Mouse (Mus musculus) pancreas, adult 10 weeks (tissue): ENCODE results near the gene Gm13277. TPM values are rescaled to one million over a fixed set of nuclear protein-coding genes. Genes with fewer than 3 reads are reported as not detected.

Experiments
- polyA plus RNA-seq: library from polyadenylated mRNA; stranded (reverse); fragments of 350-450 nt; fragmentation: Illumina TruSeq; extraction: RNeasy Lipid Tissue Mini Kit (QIAGEN cat#74804); gene quantifications from one replicate; pipeline ENCODE4 v1.2.3, GENCODE M21; 2015; ENCODE audit warnings: low read depth, low replicate concordance; ENCODE audit not compliant: insufficient read depth

Gene Gm13277
- polyA plus RNA-seq: not detected

GRCm38 (mm10) chr4:88788402-88788801 lies at the start of gene Gm13277:
Gene Gm13277 (plus strand): TSS chr4:88788632.

GRCm38 (mm10) chr4:88754818-88755340 lies 33.6 kb upstream of the Gm13277 start, which contains the start of gene Gm13271:
Gene Gm13271 (plus strand): TSS chr4:88754868.

GRCm38 (mm10) chr4:88759610-88760268 lies 28.7 kb upstream of the Gm13277 start, which contains the start of gene Gm13283:
Gene Gm13283 (plus strand): TSS chr4:88760119.

DNA sequence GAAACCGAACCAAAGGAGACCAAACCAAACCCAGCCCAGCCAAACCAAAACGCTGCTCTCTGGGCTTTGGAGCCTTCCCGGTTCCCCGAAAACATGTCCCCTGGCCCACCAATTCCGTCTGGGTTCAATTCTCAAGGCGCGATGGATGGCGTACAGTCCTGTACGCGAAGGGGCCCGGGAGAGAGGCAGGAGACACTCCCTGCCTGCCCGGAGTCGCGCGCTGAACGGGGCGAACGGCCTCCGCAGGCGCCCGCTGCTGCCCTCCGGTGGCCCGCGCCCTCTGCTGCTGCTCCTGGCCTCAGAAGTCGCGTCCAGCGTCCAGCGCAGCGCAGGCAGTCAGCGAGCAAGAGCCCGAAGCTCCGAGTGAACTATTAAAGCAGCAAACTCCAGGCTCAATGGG lies 14.9 kb upstream of the Gm13277 start, which contains the start of gene Gm13290:
Gene Gm13290, plus strand, starts transcription at position 301 of the 400 bp plus-strand sequence.

GRCm38 (mm10) chr4:88776622-88777021 lies 11.8 kb upstream of the Gm13277 start, which contains the start of gene Gm13289:
Gene Gm13289 (plus strand): TSS chr4:88776922.

DNA sequence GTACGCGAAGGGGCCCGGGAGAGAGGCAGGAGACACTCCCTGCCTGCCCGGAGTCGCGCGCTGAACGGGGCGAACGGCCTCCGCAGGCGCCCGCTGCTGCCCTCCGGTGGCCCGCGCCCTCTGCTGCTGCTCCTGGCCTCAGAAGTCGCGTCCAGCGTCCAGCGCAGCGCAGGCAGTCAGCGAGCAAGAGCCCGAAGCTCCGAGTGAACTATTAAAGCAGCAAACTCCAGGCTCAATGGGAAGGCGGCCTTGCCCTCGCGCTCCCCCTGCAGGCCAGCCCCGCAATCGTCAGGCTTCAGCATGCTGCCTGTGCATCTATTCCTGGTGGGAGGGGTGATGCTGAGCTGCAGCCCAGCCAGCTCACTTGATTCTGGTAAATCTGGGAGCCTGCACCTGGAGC lies 8.9 kb upstream of the Gm13277 start, which contains the start of gene Gm13272:
Gene Gm13272, plus strand, starts transcription at position 301 of the 400 bp plus-strand sequence.

GRCm38 (mm10) chr4:88781831-88782230 lies 6.6 kb upstream of the Gm13277 start, which contains the start of gene Ifnz:
Gene Ifnz (plus strand): TSS chr4:88782131.

DNA sequence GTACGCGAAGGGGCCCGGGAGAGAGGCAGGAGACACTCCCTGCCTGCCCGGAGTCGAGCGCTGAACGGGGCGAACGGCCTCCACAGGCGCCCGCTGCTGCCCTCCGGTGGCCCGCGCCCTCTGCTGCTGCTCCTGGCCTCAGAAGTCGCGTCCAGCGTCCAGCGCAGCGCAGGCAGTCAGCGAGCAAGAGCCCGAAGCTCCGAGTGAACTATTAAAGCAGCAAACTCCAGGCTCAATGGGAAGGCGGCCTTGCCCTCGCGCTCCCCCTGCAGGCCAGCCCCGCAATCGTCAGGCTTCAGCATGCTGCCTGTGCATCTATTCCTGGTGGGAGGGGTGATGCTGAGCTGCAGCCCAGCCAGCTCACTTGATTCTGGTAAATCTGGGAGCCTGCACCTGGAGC lies 3.0 kb upstream of the Gm13277 start, which contains the start of gene Gm13276:
Gene Gm13276, plus strand, starts transcription at position 301 of the 400 bp plus-strand sequence.

DNA sequence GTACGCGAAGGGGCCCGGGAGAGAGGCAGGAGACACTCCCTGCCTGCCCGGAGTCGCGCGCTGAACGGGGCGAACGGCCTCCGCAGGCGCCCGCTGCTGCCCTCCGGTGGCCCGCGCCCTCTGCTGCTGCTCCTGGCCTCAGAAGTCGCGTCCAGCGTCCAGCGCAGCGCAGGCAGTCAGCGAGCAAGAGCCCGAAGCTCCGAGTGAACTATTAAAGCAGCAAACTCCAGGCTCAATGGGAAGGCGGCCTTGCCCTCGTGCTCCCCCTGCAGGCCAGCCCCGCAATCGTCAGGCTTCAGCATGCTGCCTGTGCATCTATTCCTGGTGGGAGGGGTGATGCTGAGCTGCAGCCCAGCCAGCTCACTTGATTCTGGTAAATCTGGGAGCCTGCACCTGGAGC lies 2.8 kb downstream of the Gm13277 start, which contains the start of gene Gm13278:
Gene Gm13278, plus strand, starts transcription at position 301 of the 400 bp plus-strand sequence.

GRCm38 (mm10) chr4:88793936-88794675 lies 5.7 kb downstream of the Gm13277 start, which contains the start of gene Gm13275:
Gene Gm13275 (plus strand): TSS chr4:88794487.

GRCm38 (mm10) chr4:88797097-88797496 lies 8.7 kb downstream of the Gm13277 start, which contains the start of gene Gm13279:
Gene Gm13279 (plus strand): TSS chr4:88797397.

GRCm38 (mm10) chr4:88799365-88799764 lies 10.9 kb downstream of the Gm13277 start, which contains the start of gene Gm13285:
Gene Gm13285 (plus strand): TSS chr4:88799665.

DNA sequence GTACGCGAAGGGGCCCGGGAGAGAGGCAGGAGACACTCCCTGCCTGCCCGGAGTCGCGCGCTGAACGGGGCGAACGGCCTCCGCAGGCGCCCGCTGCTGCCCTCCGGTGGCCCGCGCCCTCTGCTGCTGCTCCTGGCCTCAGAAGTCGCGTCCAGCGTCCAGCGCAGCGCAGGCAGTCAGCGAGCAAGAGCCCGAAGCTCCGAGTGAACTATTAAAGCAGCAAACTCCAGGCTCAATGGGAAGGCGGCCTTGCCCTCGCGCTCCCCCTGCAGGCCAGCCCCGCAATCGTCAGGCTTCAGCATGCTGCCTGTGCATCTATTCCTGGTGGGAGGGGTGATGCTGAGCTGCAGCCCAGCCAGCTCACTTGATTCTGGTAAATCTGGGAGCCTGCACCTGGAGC lies 14.5 kb downstream of the Gm13277 start, which contains the start of gene Gm13287:
Gene Gm13287, plus strand, starts transcription at position 301 of the 400 bp plus-strand sequence.

GRCm38 (mm10) chr4:88805231-88805630 lies 16.8 kb downstream of the Gm13277 start, which contains the start of gene Gm13288:
Gene Gm13288 (plus strand): TSS chr4:88805531.

DNA sequence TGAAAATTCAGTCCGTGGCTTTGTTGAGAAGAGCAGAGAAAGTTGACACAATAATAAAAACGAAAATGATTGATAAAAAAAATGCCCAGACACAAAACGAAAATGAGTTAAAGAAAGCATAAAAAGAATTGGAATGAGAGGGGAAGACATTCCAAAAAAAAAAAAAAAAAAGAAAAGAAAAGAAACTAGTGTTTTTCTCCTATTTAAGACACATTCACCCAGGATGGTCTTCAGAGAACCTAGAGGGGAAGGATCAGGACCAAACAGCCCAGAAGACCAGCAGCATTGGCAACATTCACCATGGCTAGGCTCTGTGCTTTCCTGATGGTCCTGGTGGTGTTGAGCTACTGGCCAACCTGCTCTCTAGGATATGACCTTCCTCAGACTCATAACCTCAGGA lies 27.5 kb downstream of the Gm13277 start, which contains the start of gene Ifna7:
Gene Ifna7, plus strand, starts transcription at position 301 of the 400 bp plus-strand sequence.

DNA sequence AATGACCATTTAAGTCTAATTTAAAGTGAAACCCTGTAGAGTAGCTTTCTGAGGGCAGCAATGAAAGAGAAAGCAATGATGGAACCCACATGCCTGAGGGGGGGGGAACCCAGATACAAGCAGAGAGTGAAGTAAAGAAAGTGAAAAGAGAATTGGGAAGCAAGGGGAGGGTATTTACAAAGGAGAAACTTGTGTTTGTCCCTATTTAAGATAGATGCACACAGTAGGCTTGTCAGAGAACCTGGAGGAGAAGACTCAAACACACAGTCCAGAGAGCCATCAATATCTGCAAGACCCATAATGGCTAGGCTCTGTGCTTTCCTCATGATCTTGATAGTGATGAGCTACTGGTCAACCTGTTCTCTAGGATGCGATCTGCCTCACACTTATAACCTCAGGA lies 31.2 kb downstream of the Gm13277 start, which contains the start of gene Ifna11:
Gene Ifna11, plus strand, starts transcription at position 301 of the 400 bp plus-strand sequence.

DNA sequence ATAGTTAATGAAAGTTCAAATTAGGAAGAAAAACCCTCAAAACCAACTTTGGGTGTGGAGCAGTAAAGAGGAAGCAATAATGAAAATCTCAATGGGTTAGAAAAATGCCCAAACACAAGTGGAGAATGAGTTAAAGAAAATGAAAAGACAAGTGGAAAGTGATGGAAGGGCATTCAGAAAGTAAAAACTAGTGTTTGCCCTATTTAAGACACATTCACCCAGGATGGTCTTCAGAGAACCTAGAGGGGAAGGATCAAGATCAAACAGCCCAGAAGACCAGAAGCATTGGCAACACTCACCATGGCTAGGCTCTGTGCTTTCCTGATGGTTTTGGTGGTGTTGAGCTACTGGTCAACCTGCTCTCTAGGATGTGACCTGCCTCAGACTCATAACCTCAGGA lies 38.7 kb downstream of the Gm13277 start, which contains the start of gene Ifna6:
Gene Ifna6, plus strand, starts transcription at position 301 of the 400 bp plus-strand sequence.

GRCm38 (mm10) chr4:88835225-88835624 lies 46.8 kb downstream of the Gm13277 start, which contains the start of gene Ifna5:
Gene Ifna5 (plus strand): TSS chr4:88835525.

